Mouse (Mus musculus) inflammation-experienced regulatory T-cells, adult 6 months (primary cell): ENCODE measurements around the gene Tapt1. TPM values are rescaled to one million over a fixed set of nuclear protein-coding genes. Genes with fewer than 3 reads are reported as not detected.

Source experiments
- ATAC-seq: one replicate; pipeline ENCODE4 v1.8.0; 2017
- polyA plus RNA-seq, 3 experiments: library from polyadenylated mRNA; unstranded; fragments of 100-300 nt; shearing (Covaris generic); gene quantifications; one replicate each; pipeline ENCODE4 v1.2.1; 2017

The Tapt1 gene
- polyA plus RNA-seq, 3 experiments from 2014 or later, result 9.4 to 17.1 (median 15.0) TPM

DNA sequence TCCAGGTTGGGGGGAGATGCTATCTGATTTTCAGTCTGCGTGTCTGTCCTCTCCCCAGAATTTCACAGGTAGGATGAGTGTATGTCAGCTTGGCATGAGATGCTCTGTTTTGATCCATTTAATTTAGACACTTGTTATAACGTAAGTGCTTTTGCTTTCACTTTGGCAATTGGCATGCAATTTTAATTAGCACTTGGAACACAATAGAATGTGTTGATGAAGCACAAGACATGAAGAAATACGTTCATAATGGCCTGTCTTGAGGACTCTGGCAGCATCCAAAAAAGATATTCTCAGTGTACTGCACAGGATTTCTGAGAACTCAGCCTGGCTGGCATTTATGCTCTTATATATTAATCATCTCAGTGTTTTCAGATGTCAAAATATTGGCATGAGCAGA, 7.5 kb upstream of the Tapt1 start:
- ATAC-seq, result no peak

DNA sequence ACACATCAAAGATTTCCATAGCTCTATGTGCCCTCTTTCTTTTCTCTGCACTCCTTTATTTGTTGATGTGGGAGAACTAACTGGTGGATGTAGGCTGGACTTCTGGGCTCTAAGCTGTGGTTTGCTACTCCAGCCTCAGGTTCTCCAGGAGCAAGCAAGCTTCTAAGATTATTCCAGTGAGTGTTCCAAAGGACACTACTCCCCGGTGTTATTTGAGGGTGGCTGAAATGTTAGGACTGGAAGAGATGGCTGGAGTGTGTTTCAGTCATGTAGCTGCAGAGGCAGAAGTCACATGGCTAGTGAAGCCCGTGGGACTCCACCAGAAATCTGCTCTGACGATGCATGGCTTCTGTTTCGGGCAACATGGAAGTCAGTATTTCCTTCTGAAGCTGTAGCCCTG, 2.3 kb upstream of the Tapt1 start:
- ATAC-seq, result no peak

DNA sequence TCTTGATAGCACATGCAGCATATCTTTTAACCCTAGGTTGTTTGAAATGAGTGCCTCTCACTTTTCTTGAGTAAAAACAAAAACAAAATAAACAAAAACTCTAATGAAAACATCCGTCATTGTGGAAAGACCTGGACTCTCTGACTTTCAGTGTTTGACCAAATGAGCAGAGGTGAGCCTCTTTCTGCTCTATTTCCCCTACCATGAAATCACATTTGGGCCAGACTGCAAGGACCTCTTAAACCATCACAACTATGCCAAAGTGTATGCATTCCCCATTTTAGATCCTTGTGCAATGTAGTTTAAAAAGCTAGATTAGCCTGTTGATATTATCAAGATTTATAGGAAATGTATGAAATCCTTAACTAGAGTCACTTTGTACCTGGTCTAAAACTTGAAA, 1.9 kb upstream of the Tapt1 start:
- ATAC-seq, result no peak

DNA sequence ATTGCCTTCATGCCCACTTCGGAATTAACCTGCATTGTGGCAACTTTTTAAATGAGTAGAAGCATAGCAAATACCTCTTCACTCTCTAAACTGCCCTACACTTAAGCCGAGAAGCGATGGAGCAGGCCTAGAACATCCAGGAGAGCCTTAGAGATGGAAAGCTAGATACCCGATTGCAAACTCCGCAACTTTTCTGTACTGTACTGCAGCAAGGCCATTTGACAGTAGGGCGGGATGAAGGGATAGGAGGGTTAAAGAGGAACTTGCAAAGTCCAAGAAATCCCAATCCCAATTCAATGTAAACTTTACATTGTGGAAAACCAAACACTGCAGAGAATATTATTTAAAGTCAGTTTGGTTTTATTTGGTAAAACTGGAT, 1.0 kb upstream of the Tapt1 start:
- ATAC-seq, result peak; percentile 1

DNA sequence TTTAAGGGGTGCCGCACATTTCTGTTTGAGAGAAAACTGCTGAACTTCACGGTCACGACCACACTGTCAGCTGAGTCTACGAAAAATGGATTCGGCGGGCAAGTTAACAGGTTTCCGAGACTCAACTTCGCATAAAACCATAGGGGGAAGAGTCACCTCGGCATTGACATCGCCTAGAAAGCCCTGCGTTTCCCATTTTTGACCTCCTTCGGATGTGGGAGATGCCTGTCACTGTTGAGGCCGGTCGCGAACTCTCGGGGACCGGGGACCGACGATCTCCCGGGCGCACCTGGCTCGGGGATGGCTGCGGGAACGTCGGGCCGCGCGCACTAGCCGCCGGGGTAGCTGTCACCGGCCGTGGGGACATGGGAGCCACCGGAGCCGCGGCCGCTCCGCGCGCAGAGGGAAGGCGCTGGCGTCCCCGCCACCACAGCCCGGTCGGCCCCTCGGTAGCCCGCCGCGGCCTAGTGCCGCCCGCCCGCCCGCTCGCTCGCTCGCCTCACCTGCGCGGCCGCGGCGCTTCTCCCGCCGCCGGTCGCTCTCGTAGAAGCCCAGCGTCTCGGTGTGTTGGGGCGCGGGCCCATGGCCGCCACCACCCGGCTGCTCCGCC, 410 bp downstream of the Tapt1 start:
- peak; percentile 22 for ATAC-seq

DNA sequence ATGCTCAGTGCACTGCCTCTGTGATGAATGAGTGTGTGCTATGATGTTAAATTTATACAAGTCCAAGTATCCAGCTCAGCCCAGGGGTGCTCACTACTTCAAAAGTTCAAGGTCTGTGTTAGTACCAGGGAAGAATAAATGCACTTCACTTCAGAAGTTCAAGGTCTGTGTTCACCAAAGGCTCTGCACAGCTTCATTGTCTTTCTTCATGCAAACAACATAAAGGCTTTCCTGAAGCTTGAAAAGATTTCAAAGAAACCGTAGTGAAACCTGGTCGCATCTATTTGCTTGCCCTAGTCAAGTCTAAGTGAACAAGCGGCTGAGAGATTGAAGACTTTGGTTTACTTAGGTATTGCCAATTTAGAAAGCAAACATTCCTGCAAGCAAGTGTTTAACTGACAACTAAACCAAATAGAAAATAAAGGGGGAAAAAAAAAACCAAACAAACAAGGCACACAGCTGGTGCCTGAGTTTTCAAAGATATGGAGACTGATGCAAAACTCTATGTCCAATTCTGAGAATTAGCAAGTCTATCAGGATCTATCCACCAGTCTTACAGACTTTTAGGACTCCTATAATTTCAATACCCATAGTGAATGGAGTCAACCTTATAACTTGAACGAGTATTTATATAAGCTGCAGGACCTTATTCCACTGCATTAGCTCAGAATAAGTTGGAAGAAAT, 1.4 kb downstream of the Tapt1 start:
- no peak for ATAC-seq

DNA sequence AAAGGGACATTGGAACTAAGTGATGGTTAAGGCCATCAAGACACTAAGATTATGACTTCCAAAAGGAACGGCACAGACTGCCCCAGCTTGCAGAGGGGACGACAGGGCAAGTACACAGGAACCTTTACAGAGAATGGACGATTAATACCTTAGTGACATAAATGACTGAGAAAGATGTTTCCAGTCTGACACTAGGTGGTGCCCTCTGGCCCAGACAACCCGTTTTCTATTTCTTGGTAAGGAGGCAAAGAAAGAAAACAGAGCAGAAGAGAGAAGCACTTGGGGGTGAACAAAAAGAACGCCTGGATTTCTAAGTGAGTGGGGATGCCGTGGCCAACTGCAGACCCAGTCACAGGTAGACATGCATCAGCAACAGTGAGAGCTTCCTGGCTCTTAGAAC, 2.2 kb downstream of the Tapt1 start:
- ATAC-seq, result peak; percentile 27

DNA sequence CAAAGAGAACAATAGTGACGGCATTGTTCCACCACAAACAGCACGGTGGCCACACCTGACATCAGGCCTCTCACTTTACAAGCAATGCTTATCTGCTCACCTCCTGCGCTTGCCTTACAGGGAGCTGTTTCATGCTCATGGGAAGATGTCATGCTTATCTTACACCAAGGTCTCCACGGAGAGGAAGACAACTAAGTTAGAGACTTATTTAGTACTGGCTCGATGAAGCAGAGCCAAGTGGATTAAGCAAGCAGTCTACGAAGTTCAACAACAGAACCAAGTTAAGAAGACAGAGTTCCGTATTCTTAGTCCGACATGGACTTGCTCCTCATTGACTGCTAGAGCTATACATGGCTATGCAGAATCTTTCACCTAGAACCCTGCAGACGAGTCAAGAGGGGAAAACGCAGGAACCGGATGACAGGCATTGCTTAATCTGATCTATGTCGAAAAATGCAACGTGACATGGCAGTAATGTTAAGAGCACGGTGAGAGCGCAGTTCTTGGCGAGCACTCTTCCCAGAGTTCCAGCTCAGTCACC, 3.0 kb downstream of the Tapt1 start:
- no peak for ATAC-seq

DNA sequence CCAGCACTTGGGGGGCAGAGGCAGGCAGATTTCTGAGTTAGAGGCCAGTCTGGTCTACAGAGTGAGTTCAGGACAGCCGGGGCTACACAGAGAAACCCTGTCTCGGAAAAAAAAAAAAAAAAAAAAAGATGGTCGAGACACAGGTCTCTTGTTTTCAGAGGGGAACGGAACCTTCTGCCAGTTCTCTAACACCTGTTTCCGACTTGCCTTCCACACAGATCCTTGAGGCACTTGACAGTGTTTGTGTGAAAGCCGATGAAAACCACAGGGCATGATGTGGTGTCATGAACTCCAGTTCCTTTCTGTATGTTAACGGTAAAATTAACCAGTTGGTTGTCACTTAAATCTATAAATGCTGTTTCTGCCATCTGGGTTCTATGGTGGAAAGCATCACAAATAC, 6.0 kb downstream of the Tapt1 start:
- ATAC-seq, result peak; percentile 48

DNA sequence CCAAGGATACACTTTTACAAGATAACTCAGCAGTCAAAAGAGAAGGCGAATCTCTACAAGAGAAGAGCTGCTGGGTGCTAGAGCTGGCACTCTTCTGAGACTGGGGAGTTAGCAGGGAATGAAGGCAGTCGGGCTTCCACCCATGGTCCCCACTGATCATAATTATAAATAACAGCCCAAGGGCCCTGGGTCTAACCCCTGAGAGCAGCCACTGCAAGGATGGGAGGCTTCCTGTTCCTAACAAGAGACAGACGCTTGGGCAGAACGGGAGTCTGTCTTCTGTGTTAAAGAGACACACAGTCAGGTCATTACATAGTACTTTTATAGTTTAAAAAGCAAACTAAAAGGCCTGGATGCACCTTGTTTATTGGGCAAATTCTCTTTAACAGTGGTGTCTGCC, 6.6 kb downstream of the Tapt1 start:
- ATAC-seq, result no peak

DNA sequence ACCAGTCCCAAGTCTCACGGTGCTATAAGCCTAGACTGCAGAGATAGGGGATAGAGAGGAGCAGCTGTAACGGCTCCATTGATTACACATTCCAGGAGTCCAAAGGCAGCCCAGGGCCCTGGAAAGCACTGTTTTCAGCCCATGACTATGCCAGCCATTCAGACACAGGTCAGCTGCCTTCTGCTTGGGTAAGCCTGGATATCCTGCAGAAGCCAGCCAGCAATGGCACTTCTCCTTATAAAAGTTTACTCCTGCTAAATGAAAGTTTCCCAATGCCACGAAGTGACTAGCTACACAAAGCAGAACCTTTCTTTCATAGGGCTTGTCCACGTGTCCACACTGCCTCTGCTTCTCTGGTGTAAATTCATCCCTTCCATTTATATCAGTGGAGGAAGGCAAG, 7.9 kb downstream of the Tapt1 start:
- no peak for ATAC-seq

DNA sequence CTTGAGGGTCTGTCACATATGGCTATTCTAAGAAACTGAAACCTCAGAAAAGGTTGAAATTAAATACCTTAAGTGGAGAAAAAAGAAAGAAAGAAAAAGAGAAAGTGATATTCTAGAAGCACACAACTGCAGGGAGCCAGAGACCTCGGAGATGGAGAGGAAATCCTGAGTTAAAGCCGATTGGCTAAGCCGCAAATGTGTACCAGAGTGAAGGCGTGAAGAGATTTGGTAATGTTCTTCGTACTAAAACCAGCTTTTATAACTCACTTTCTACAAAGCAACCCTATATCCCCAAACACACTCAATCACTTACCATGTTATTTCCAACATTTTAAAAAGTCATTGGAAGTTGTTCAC, 8.8 kb downstream of the Tapt1 start:
- peak; percentile 59 for ATAC-seq

DNA sequence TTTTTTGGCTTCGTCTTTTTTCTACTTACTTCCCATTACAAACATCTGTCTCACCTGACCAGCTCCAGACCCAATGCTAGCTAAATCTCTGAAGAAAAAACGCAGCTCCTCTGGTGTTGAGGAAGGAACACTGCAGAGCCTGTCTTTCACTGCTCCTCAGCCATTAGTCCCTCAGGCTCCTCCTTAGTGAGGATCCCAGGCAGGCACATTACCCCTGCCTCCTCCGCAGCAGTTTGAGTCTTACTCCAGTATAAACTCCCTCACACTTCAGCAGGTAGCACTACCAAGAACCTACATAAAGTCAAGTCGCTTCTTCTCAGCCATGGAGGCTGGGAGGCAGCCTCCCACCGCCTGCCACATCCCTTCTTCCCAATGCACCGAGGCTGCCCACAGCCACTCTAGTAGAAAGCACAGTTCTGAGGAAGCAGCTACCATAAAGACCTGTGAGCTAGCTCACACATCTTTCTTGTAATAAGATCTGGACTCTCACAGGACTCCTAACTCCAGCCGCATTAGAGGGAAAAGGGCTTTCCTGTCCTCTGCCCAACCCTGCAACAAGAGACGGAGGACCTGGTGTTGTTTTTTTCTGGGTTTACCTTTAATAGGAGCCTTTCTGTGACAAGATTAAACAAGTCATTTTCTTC, 9.3 kb downstream of the Tapt1 start:
- ATAC-seq, result no peak

DNA sequence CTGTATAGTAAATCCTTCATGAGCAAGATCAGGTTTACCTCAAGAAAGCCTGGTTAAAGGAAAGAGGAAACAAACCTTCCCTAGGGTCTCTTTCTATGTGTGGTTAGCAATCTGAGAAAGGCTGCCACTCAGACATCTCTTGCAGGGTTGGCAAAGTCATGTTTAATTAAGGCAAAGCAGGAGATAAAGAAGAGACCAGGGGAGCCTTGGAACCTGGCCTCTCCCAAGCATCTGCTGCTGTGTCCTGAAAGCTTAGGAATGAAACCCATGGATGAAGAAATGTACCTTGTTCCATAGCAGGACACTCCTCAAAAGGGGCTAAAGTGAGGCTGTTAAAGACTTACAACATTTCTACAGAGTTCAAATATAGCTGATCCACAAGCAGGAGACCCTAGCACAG, 11.3 kb downstream of the Tapt1 start:
- no peak for ATAC-seq

DNA sequence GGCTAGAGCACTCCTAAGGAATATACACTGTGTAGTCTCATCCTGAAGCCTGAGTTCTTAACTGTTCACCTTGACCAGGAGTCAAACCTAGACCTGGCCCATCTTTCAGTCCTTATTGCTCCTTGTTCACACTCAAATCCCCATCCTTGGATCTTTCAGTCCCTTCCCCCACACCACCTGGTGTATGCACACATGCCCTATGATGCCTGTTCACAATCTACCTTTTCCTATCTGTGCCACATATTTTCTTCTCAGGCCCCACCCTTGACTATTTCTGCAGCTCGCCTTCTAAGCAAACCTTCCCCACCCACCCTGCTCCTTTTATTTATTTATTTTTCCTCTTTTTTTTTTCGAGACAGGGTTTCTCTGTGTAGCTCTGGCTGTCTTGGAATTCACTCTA, 12.4 kb downstream of the Tapt1 start:
- no peak for ATAC-seq

DNA sequence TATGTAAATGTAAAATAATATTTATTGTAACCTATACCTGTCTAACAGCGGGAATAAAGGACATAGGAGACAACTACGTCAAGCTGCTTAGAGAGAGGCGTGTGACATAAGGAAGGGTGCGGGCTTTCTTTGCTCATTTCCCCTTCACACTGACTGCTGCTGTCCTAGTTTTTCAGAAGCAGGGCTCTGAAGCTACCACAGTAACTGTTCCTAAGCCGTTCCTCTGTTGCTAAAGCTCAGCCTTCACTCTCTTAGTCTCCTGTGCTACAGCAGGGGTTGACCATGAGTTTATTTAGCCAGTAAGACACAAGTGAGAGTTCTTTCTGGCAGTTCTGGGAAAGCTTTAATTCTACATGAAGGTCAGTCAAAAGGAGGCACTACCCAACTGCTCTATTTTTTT, 13.0 kb downstream of the Tapt1 start:
- ATAC-seq, result no peak

DNA sequence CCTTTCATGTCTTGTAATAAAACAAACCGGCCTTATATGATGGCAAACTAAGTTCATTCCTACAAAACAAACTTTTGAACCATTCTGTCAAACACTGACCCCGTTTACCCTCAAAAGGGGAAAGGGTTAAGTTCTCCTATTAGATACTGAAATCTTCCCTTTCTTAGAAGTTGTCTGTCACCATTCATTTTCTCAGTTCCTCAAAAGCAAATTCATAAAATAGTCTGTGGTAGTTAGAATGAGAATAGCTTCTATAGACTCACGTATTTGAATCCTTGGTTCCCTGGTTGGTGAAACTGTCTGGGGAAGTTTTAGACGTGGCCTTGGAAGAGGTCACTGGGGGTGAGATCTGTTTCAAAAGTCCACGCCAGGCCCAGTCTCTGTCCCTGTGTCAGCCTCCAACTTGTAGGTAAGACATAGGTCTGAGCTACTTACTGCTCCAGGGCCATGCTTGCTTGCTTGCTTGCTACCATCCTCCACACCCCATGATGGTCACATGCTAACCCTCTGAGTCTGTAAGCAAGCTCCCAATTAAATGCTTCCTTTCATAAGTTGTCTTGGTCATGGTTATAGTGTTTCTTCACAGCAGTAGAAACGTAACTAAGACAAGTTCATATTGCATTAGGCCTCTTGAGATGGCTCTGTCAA, 14.5 kb downstream of the Tapt1 start:
- no peak for ATAC-seq

DNA sequence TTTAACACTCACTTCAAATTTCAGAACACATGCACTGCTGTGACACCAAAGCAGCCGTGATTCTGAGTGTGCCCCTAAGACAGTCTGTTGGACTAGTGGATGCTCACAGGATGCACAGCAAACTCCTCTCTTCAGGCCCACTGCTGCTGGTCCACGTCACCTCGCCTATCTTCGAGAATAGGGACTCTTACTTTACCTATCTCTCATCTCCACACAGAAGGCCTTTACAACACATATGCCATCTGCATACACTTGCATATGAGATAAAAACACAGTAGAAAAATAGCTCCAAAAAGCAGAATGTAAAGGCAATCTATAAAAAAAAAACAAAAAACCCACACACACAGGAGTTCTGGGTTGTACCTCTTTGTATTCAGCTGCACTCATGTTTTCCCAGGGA, 19.1 kb downstream of the Tapt1 start:
- ATAC-seq, result no peak

DNA sequence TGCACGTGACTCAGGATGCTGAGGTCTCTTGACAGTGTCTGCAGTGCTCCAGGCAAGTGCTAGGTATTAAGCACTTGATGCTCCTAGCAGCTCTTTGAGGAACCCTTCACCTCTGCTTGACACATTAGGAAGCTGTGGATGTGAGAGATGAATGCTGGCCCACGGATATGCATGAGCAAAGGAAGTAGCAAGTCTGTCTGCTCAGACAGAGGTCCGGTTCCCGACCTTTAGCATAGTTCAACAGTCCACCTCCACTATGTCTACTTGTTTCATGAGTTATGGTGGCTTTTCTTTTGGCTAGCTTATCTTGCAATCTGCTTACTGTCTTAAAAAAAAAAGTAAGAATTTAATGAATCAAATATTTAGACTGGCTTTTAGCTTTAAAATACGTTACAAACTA, 19.8 kb downstream of the Tapt1 start:
- no peak for ATAC-seq

DNA sequence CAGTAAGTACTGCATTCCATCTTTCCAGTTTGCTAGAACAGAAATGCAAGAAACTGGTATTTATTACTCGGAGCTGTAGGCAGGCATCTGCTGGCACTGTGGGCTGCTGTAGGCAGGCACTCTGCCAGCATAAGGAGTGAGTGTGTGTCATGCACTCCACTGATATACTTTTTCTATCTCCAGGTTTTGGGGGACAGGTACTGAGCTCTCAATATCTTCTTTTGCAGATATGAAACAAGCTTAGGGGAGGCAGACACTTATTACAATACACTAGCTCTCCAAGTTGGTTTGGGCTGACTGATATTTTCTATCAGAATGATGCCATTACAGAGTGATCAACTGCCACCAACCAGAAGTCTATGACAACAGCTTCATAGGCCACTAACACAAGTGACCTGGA, 23.0 kb downstream of the Tapt1 start:
- no peak for ATAC-seq

DNA sequence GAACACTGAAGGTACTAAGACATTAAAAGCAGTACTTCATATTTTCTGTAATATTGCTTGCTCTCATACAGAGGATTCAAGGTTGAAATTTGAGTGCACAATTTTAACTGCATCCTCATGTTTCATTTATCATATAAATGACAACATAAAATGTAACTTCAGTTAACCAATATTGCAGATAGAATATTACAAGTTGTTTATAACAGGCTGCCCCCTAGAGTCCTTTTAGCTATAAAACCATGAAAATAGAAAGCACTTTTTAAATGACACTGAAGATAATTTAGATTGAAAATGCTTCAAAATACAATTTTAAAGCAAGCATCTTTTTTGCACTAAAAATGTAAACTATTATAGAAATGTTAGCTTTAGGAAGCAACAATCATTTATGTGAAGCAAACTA, 24.8 kb downstream of the Tapt1 start:
- ATAC-seq, result no peak

DNA sequence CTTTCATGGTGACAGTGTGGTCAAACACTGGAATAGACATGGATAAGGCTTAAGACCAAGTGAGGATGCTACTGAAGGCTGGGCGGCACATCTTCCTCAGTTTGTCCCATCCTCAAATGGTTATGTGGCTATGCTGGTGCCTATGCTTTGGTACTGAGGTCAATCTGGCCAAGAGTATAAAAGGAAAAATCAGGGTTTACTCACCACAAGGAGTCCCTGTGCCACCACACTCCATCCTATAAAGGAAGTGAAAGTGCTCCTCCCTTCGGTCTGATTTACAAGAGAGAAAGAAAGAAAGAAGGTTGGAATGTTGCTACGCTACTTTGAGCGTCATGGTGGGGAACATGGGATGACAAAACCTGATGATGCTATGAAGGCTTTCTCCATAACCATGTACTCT, 27.3 kb downstream of the Tapt1 start:
- no peak for ATAC-seq

DNA sequence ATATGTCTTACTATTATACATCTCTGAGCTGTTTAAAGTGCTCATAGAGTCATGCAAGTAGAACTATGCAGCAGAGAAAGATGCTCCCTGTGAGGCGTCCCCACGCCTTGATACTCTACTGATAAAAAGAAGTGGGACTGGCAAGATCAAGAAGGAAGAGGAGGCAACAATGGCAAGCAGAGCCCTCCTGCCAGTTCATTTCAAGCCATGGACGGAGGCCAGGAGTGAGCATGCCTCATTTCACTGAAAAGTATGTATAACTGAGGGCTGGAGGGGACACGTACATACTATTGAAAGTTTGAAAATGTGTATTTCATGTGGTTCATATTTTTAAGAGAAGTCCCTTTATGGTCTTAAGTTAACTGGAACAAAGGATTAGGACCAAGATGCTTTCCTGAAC, 28.0 kb downstream of the Tapt1 start:
- no peak for ATAC-seq

DNA sequence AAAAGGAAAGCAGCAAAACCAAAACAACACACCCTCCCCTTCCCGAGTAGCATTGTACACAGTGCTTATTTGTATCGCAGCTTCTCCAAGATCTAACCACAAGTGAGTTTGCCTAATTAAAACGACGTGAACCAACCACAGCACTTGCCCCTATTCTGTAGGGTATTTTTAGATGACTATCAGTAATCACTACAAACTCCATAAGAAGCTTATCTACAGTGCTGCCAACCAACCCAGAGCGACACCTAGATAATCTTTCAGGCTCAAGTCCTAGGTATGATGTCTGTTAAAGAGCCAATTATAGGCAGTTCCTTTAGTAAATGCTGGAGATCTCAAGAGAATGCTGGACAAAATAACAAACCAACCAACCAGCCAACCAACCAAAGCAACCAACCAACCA, 28.6 kb downstream of the Tapt1 start:
- no peak for ATAC-seq
